Mouse (Mus musculus): Measurements from ENCODE around the gene Hecw2.
A peak's percentile ranks its signal among the peaks of the same experiment; 100 is the strongest.

The Hecw2 gene

DNA sequence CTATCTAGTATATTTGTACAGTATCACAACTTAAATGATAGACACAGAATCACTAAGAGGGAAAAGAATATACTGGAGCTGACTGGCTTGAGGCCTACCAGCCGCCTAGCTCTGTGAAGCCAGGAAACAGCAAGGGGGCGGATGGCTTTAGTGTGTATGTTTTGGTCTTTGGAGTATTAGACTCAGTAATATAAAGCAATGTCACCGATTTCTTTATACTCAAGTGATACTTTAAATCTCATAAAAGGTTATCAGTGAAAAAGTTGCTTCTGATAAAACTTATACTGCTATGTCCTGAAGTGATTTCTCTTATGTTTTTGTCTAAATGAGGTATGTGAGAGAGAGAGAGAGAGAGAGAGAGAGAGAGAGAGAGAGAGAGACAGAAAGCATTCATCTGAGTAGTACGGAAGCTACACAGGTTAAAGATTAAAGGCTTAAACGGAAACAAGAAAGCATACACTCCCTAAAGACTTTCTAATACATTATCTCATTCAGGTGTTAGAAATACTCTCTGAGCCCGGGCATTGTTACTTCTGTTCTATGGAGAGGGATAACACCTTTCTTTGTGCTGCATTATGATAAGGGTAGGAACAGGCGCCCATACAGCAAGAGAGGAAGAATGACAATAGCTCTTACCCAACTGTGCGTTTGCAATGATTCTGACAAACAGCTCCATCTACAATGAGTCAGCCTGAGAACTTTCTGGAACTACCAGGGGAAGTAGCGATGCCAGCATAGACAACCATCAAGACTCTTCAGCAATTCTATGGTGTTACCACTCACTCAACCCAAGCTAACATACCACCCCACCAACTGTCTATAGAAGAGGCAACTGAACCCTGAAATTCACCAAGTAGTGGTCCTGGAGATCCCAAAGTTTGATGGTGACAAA lies 370.3 kb downstream of the Hecw2 start:
- DNase-seq = no peak

GRCm38 (mm10) chr1:53823687-53824445 lies 371.1 kb downstream of the Hecw2 start:
- peak; percentile 28 for DNase-seq

DNA sequence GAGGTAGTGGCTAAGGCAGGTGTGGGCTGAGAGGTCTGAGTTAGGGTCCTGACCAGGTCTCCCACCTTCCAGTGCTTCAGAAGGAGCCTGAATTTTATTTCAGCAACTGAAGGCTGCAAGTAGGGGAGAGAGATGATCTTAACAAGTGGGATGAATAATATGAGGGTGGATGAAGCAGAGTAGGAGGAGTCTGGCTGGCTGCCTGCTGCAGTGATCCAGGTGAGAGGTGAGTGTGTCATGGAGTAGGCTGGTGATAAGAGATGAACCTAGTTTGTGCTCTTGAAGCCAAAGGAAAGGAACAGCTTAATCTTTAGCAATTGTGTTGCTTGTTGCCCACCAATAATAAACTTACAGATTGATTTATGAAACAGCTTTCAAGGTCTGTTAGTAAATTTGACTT lies 373.0 kb downstream of the Hecw2 start:
- no peak for DNase-seq

DNA sequence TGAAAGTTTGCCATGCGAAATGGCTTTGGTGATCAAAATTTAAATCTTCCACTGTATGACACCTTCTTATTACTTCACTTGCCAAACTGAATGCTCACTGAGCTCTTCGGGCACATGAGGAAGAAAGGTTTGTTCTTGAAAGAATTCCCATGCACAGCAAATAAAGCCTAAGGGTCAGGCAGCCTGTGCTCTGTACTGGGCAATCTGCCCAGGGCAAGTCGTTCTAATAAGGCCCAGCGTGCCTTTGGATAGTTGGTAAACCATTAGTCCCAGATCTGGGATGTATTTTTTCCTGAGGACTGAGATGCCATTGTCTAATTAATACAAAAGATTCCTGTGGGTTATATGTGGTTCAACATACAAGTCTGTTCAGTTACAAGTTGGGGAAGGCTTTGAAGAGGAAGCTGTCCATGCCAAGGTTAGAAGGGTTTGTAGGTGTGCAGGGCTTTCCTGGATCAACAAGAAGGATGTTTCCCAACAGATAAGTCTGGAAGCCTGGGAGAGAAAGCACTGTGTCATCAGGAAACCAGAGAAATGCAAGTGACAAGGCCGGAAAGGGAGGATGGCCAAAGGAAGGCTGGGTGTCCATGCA lies 374.8 kb downstream of the Hecw2 start:
- DNase-seq = no peak

GRCm38 (mm10) chr1:53818072-53818862 lies 376.7 kb downstream of the Hecw2 start:
- DNase-seq = no peak

DNA sequence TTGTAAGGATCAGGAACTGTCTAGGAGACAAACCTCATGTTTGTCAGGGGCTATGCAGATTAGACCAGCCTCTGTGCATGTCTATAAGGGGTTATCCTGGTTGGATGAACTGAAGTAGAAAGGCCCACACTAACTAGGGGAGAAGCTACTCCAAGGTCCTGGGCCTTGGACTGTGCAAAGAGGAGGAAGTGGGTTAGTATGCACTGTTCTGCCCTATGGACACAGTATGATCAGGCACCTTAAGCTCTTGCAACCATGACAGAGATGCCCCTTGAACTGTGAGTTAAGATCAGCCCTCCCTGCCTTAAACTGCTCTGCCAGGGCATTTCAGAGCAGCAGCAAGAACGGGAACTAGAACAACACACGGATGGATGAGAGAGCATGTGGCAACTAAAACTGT lies 378.6 kb downstream of the Hecw2 start:
- no peak for DNase-seq

DNA sequence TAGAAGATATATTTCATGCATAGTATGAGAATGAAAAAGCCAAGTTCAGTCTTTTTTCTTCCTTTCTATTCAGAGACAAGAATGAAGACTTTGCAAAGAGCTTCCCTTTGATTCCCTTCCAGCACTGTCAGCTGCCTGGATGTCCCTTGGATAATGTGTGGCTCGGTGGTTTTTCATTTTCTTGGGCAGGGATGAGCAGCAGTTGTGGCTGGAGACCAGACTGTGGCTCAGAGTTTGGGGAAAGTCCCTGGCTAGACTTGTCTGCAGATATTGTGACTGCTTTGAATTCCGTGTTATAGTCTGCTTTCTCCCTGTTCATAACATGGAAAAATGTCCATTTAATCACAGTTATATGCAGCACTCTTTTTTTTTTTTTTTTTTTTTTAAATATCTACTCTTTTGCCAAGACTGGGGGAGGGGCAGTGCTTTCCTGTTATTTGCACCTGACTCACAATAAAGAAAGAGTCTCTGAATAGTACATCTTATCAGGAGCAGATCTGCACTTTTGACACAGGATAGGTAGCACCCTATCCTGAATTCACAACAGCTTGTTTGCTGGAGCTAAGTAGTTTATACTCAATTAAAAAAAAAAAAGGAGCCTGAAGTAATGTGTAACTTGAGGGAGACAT lies 380.8 kb downstream of the Hecw2 start:
- no peak for DNase-seq

- no peak for DNase-seq
Measured at GRCm38 (mm10) chr1:53811919-53812318, 383.0 kb downstream of the Hecw2 start.

GRCm38 (mm10) chr1:53808229-53808628 lies 386.7 kb downstream of the Hecw2 start:
- no peak for DNase-seq

DNA sequence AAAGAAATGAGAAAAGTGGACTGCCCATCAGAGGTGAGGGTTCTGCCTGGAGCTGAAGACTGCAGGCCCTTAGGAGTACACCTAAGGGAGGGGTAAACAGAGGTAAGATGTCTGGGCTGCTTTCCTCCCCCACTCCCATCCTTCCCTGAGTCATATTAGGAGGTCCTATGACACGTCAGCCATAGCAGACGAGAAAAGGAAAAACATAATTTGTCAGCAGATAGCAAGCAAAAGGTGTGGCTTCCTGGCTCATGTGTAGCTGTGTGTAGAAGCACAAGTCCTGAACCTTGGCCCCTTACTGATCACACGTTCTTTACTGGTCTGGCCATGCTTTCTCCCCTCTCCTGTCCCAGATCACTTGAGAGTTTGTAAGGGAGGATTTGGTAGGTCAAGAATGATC lies 397.2 kb downstream of the Hecw2 start:
- DNase-seq = no peak

- DNase-seq = no peak
Measured at GRCm38 (mm10) chr1:53797074-53797473, 397.9 kb downstream of the Hecw2 start.

- DNase-seq = no peak
Measured at GRCm38 (mm10) chr1:53796271-53796670, 398.7 kb downstream of the Hecw2 start.

DNA sequence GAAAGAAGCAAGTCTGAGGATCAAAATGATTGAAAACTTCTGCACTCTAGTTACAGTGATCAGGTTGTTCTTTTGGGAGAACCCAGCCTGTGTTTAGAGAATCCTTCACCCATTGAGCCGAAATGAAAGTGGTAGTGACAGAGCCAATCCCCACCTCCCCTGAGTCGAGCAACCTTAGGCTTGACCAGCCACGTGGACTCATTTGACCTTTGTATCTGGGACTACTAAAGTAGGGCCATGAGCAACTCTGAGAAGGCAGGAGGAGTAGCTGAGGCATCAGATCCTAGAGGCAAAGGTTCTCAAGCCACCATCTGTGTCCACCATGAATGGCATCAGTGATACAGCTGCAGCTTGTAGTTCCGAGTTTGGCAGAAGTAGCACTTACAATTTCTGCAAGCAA lies 399.4 kb downstream of the Hecw2 start:
- DNase-seq = no peak

GRCm38 (mm10) chr1:53795081-53795480 lies 399.9 kb downstream of the Hecw2 start:
- DNase-seq = no peak

- no peak for DNase-seq
Measured at GRCm38 (mm10) chr1:53794279-53794678, 400.7 kb downstream of the Hecw2 start.

DNA sequence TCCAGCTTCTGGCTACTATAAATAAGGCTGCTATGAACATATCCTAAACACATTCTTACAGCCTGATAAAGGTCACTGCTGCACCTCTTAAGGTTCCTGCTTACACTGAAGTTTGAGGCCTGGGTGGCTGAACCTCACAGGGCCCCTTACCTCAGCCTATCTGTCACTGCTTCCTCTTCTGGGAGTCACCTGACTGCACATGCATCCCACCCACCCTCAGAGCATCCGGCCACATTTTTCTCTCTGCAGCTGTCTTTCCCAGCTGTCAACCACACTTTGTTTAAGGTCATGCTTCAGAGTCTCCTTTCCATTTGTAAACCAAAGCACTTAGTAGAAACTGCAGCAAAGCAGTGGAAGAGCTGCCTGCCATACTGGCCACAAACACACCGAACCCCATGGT lies 403.6 kb downstream of the Hecw2 start:
- DNase-seq = no peak

DNA sequence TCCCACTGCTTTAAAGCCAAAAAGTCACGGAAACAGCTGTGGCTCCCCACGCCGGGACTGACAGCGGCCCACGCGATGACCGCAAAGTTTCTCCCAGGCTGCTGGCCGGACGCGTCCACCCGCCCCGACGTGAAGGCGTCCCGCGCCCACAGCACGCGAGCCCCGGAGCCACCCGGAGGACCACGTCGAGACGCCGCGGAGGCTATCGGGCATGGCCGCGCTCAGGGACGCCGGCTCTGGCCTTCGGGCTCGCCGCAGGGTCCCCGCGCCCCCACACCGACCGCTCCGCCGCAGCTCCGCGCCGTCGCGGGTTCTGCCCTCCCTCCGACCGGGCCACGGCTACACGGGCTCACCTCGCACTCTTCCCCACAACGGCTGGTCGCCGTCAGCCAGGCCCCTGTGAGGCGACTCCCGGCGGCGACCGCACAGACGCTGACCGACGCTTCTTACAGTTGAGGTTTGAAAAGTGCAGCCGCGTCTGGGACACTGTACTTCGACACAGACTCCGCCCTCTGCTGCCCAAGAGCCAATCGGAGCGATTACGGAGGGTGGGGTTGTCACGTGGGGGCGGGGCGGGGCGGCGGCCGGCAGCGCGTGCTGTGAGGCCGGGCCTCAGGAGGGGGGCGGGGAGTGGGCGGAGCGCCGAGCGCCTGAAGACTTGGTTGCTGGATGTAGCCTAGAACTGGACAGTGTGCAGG lies 410.1 kb downstream of the Hecw2 start, which contains the start of gene Stk17b:
Gene Stk17b, minus strand, starts transcription at position 504 of the 698 bp plus-strand sequence.
- DNase-seq = peak; percentile 90

DNA sequence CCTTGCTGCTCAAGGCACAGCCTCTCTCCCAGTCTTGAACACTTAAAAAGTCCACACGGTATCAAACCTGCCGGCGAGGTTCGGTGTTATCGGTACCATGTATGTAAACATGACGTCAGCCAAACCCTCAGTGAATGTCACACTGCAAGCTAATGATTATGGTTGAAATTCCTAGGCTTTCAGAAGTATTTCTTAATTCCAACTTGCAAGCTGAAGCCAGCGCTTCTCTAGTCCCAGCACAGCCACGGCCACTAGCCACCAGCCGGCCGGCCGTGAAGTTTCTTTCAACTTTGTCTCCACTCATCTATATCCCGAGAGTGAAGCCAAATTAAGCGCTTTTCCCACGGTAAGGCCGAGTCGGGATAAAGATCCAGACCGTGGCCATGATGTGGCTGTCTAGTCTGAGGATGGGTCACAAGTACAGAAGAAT lies 410.7 kb downstream of the Hecw2 start:
- peak; percentile 56 for DNase-seq

GRCm38 (mm10) chr1:53782956-53783355 lies 412.0 kb downstream of the Hecw2 start:
- DNase-seq = no peak

DNA sequence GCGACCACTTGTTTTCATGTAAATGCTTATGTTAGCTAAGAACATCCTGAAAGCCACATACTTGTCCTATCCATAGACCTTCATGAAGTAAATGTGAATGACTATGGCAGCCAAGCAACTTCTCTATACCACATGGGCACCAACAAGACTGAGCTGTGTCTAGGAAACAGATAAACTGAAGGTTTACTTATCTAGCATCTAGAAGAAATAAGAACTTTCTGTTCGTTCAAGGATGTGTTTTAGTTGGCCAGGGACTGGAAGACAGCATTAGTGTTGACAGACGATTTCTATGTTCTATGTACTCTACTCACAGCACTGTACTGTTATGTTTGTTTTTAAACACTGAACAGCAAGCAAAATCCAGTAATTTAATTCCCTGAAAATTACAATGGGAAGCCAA lies 412.9 kb downstream of the Hecw2 start:
- DNase-seq = no peak

DNA sequence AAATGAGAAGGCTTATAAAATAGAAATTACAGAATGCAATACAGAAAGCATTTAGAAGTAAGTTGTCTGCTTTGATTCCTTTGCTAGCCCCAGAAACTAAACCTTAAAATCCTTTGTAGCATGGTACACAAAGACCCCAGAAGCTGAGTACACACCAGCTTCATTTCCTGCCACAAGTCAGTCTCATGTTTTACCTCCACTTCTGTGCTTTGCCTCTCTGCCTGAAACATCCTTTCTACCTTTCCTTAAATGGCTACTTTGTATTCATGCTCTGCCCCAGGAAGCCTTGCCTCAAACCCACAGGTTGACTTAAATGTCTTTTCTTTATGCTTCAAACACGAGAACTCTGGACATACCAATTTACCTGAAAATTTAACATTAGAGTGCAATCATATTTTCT lies 413.7 kb downstream of the Hecw2 start:
- DNase-seq = no peak
